Mouse (Mus musculus) activated CD4-positive, CD25-positive, alpha-beta regulatory T cell, adult 9 weeks (primary cell): ENCODE results near the gene Olfr347. TPM values are rescaled to one million over a fixed set of nuclear protein-coding genes. Genes with fewer than 3 reads are reported as not detected.

Experiments used
- polyA plus RNA-seq: library from polyadenylated mRNA; unstranded; fragments of 100-300 nt; shearing (Covaris generic); gene quantifications from one replicate; pipeline ENCODE4 v1.2.1, GENCODE M21; 2017

The Olfr347 gene
- not detected for polyA plus RNA-seq

GRCm38 (mm10) chr2:36731602-36732001, at the start of gene Olfr347:
Olfr347 (plus strand) TSS chr2:36731902.

GRCm38 (mm10) chr2:36685488-36685887, 46.2 kb upstream of the Olfr347 start, which contains the start of gene Olfr346:
Olfr346 (plus strand) TSS chr2:36685788.

GRCm38 (mm10) chr2:36783976-36784375, 52.3 kb downstream of the Olfr347 start, which contains the start of gene Olfr348:
Olfr348 (plus strand) TSS chr2:36784276.

Other genes with a start within 250 kb of the Olfr347 start
- not detected for gene Olfr341, start 249.4 kb upstream of the Olfr347 start, polyA plus RNA-seq
- gene Olfr342, start 206.9 kb upstream of the Olfr347 start, polyA plus RNA-seq = not detected
- gene Olfr344, start 165.2 kb upstream of the Olfr347 start, polyA plus RNA-seq = not detected
- gene Olfr345, start 91.9 kb upstream of the Olfr347 start, polyA plus RNA-seq = not detected
- gene Olfr346, start 46.1 kb upstream of the Olfr347 start, polyA plus RNA-seq = not detected
- gene Olfr348, start 52.4 kb downstream of the Olfr347 start, polyA plus RNA-seq = not detected
- not detected for gene Olfr50, start 58.6 kb downstream of the Olfr347 start, polyA plus RNA-seq
- gene Olfr3, start 85.1 kb downstream of the Olfr347 start, polyA plus RNA-seq = not detected
- not detected for gene Olfr350, start 114.4 kb downstream of the Olfr347 start, polyA plus RNA-seq
- not detected for gene Olfr351, start 130.8 kb downstream of the Olfr347 start, polyA plus RNA-seq
- not detected for gene Olfr352, start 136.6 kb downstream of the Olfr347 start, polyA plus RNA-seq
- not detected for gene Olfr353, start 161.0 kb downstream of the Olfr347 start, polyA plus RNA-seq
- not detected for gene Olfr354, start 173.8 kb downstream of the Olfr347 start, polyA plus RNA-seq
- not detected for gene Olfr355, start 197.0 kb downstream of the Olfr347 start, polyA plus RNA-seq
- not detected for gene Olfr356, start 205.2 kb downstream of the Olfr347 start, polyA plus RNA-seq